Mouse (Mus musculus) left cerebral cortex, adult 18-20 months (tissue): ENCODE measurements around the gene Unc80. TPM values are rescaled to one million over a fixed set of nuclear protein-coding genes. Genes with fewer than 3 reads are reported as not detected.

Source experiments
- DNase-seq, 2 experiments: peaks; one replicate each; pipeline ENCODE4 v3.0.0; 2021 to 2022; ENCODE audit warnings: low spot score in 2 of 2, mixed read lengths in 1 of 2
- total RNA-seq, 2 experiments: library from RNA; stranded (reverse); gene quantifications; 2 replicates each; pipeline ENCODE4 v1.2.3; 2021

Unc80 gene
- total RNA-seq, 2 experiments from 2014 or later = 225 to 234 TPM

- no peak for DNase-seq
These were observed 234.6 kb downstream of the Unc80 start for GRCm38 (mm10) chr1:66702623-66703345.

- DNase-seq = no peak
These were observed 236.4 kb downstream of the Unc80 start for GRCm38 (mm10) chr1:66704523-66704922.

DNA sequence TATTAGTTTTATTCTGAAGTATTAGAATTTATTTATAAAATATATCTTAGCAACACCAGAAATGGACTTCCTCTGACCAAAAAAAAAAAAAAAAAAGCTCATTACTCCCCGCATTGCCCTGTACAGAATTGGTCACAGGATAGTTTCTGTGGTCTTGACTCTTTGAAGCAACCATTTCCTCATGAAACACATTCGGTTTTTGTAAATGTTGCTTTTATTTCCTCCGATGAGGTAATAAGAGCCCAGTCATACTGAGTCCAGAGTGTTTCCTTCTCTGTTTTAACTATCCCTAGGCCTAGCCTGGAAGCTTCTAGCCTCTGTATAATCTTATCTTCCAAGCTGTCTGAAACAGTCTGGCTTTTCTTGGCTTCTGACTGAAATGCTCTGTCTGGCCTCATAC, 244.7 kb downstream of the Unc80 start:
- no peak for DNase-seq

DNA sequence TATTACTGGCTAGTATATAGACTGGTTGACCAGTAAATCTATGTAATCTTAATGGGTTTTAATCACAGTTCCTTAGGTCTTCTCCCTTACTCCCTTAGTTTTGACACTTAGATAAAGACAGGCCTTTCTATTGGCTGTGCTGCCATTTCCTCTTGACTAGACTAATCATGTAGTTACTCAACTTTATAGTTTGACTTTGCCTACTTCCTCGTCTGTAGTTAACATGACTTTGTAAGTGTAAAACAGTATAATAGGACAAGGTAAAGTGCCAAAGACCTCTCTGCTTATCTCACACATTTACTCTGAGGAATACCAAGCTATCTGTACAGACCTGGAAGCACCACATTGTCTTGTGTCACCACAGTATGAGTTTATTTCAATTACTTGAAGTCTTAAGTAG, 262.4 kb downstream of the Unc80 start:
- no peak for DNase-seq

Other genes with a start within 250 kb of the Unc80 start
- 10 to 100 TPM; 27.4 to 33.2 TPM for gene Rpe, start 232.5 kb downstream of the Unc80 start, total RNA-seq